In genomic region chr11:110449183-110449582, GRCm38 (mm10) we compare ENCODE assay signal across 8 mouse cellular contexts. TPM values are rescaled to one million over a fixed set of nuclear protein-coding genes. Genes with fewer than 3 reads are reported as not detected.
A peak's percentile ranks its signal among the peaks of the same experiment; 100 is the strongest.
DNase-seq lines count a peak whose midpoint lies in the region; ATAC-seq and TF ChIP-seq lines count a peak whose summit lies in the region.

No protein-coding gene starts in this region.

- H3K27ac ChIP-seq in lung, embryonic 14.5 days (ENCODE audit: low read depth) = no peak overlapping the region
- no peak overlapping the region for H3K27ac ChIP-seq in limb, embryonic 11.5 days (replicated peaks; ENCODE audit: low read depth, low read length)
- 0 out of 2 replicates have a peak overlapping the region, but pooled peaks have one; percentile 87 for H3K27ac ChIP-seq in small intestine, adult 2 months (ENCODE audit: insufficient read depth, low read depth, low read length)

- no peaks in the 10 kb centered on the region for H3K27me3 ChIP-seq in lung, embryonic 14.5 days (ENCODE audit: insufficient read depth, low read length)
- H3K27me3 ChIP-seq in limb, embryonic 11.5 days (ENCODE audit: control insufficient read depth, insufficient read depth, low read length) = no peaks in the 10 kb centered on the region
- H3K27me3 ChIP-seq in small intestine, adult 2 months (ENCODE audit: control insufficient read depth, insufficient read depth, low read length) = no peaks in the 10 kb centered on the region

- TF ChIP-seq POLR2A in small intestine, adult 2 months (IDR thresholded peaks at IDR 0.05; ENCODE audit: low read depth, low read length) = no peak

- DNase-seq in lung, embryonic 14.5 days = peak; percentile 44
- DNase-seq in lung, adult 18-20 months = no peak
- peak; percentile 30 for DNase-seq in fat pad, adult 2 months (ENCODE audit: extremely low read depth, low read depth, low spot score)
- peak; percentile 47 for DNase-seq in limb, embryonic 11.5 days (ENCODE audit: low spot score)
- no peak for DNase-seq in left cerebral cortex, adult 8-10 months (ENCODE audit: low spot score in 2 of 2)
- no peak for DNase-seq in right cerebral cortex, postnatal 4 days

- WGBS in lung, embryonic 14.5 days = 15% methylated on average over 11 of the region's 11 CpGs
- 8% methylated on average over 11 of the region's 11 CpGs for WGBS in limb, embryonic 11.5 days
- WGBS in small intestine, adult 2 months = 78% methylated on average over 11 of the region's 11 CpGs

- no peak overlapping the region; the same call in 1 of the 2 replicates for H3K9ac ChIP-seq in lung, embryonic 14.5 days
- peak overlapping the region; percentile 46; the same call in 1 of the 2 replicates for H3K9ac ChIP-seq in limb, embryonic 11.5 days (ENCODE audit: low read length)

- ATAC-seq in lung, embryonic 14.5 days (ENCODE audit: insufficient read depth) = 0 out of 2 replicates have a peak, but pooled peaks have one; percentile 6
- no peak for ATAC-seq in limb, embryonic 11.5 days (ENCODE audit: insufficient number of reproducible peaks, low FRiP score, low TSS enrichment, low read depth)
- no peak for ATAC-seq in inflammation-experienced regulatory T-cells, adult 6 months

- peaks cover 35% of the 10 kb centered on the region for H3K4me1 ChIP-seq in lung, embryonic 14.5 days (ENCODE audit: insufficient read depth)
- peaks cover 21% of the 10 kb centered on the region for H3K4me1 ChIP-seq in limb, embryonic 11.5 days (ENCODE audit: control insufficient read depth, insufficient read depth, low read length)
- H3K4me1 ChIP-seq in small intestine, adult 2 months (ENCODE audit: control insufficient read depth, insufficient read depth, insufficient read length, low read length) = peaks cover 23% of the 10 kb centered on the region

- no peaks in the 10 kb centered on the region for H3K9me3 ChIP-seq in lung, embryonic 14.5 days (ENCODE audit: low read depth, low read length)
- H3K9me3 ChIP-seq in limb, embryonic 11.5 days (ENCODE audit: control insufficient read depth, low read length) = no peaks in the 10 kb centered on the region

- no peaks in the 10 kb centered on the region for H3K36me3 ChIP-seq in lung, embryonic 14.5 days (ENCODE audit: insufficient read depth)
- H3K36me3 ChIP-seq in limb, embryonic 11.5 days (ENCODE audit: control insufficient read depth, insufficient read depth, low read length) = no peaks in the 10 kb centered on the region
- H3K36me3 ChIP-seq in small intestine, adult 2 months (ENCODE audit: control insufficient read depth, insufficient read depth, low read length) = no peaks in the 10 kb centered on the region

- H3K4me3 ChIP-seq in lung, embryonic 14.5 days (ENCODE audit: low read depth, low read length) = peak overlapping the region; percentile 7; the same call in 1 of the 2 replicates
- no peak overlapping the region; the same call in 1 of the 2 replicates for H3K4me3 ChIP-seq in limb, embryonic 11.5 days (ENCODE audit: low read depth, low read length)
- H3K4me3 ChIP-seq in small intestine, adult 2 months (ENCODE audit: low read depth, low read length) = peak overlapping the region; percentile 51; the same call in 1 of the 2 replicates

- peak overlapping the region; percentile 54 for H3K4me2 ChIP-seq in lung, embryonic 14.5 days
- peak overlapping the region; percentile 48 for H3K4me2 ChIP-seq in limb, embryonic 11.5 days (ENCODE audit: low read depth, severe bottlenecking)

- TF ChIP-seq CTCF in lung, embryonic 14.5 days (IDR thresholded peaks at IDR 0.05; ENCODE audit: low read depth) = no peak
- TF ChIP-seq CTCF in small intestine, adult 2 months (IDR thresholded peaks at IDR 0.05; ENCODE audit: extremely low read depth, insufficient read length, insufficient replicate concordance, low read depth, low read length) = no peak

RNA-seq across cellular contexts. Expression of gene Map2k6, which starts 50.3 kb away (rescaled TPM):
- 25.4 and 26.4 TPM in 2 replicates for polyA plus RNA-seq in lung, embryonic 14.5 days (2014; fragmentation: Nextera tagmentation; extraction: Ambion mirVana)
- polyA plus RNA-seq in limb, embryonic 11.5 days (2014; fragmentation: Nextera tagmentation; extraction: Ambion mirVana) = 58.7 and 62.4 TPM in 2 replicates
- polyA plus RNA-seq in small intestine, adult 2 months (2012; rRNA removed) = 0.43 and 1.5 TPM in 2 replicates
- polyA plus RNA-seq in inflammation-experienced regulatory T-cells, adult 6 months (2017; shearing (Covaris generic)) = 1 to 10 TPM; 6.1 to 8.3 (median 6.5) TPM
- 10 to 100 TPM; 21.9 to 23.5 (median 22.6) TPM for total RNA-seq in left cerebral cortex, adult 8-10 months (2022)

Comparison
In these comparisons a context has a peak if more than half of its experiments do, and no peak if none do; other contexts are left out.
1. DNase-seq: peak in lung, embryonic 14.5 days (single experiment), fat pad, adult 2 months (single experiment) and limb, embryonic 11.5 days (single experiment); none in lung, adult 18-20 months (0 of 2), left cerebral cortex, adult 8-10 months (0 of 2) and right cerebral cortex, postnatal 4 days (single experiment).